Mouse (Mus musculus): ENCODE data around the gene B3glct. TPM values are rescaled to one million over a fixed set of nuclear protein-coding genes. Genes with fewer than 3 reads are reported as not detected.

B3glct gene
- polyA plus RNA-seq, 1 experiment from 2014 or later = 19.0 TPM

DNA sequence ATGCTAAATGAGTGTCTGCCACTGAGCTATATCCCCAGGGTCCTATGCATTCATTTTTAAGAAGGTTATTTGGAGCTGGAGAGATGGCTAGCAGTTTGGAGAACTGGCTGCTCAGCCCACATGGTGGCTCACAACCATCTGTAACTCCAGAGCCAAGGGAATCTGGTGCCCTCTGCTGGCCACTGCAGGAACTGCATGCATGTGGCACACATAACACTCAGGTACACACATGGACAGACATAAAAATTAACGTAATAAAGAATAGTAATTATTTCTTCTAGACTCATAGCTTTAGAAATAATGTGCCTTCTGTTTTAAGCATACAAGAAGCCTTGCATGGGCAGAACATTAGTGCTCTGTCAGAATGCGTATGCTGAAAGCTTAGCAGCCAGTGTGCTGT, 102.4 kb downstream of the B3glct start:
- ATAC-seq (ENCODE audit: low FRiP score, low TSS enrichment) (no peak), DNase-seq (no peak)
- H3K27me3 ChIP-seq (ENCODE audit: control insufficient read depth, insufficient read depth, low read length) = no peaks in the 10 kb centered on the region
- 90% methylated on average over 2 of the region's 2 CpGs for WGBS
- H3K4me2 ChIP-seq (ENCODE audit: low read length) = no peak overlapping the region
- H3K9ac ChIP-seq (replicated peaks; ENCODE audit: low read length) = no peak overlapping the region
- H3K4me3 ChIP-seq (replicated peaks; ENCODE audit: low read depth, low read length) = no peak overlapping the region
- no peak overlapping the region for H3K27ac ChIP-seq (replicated peaks; ENCODE audit: low read depth, low read length)
- H3K9me3 ChIP-seq (ENCODE audit: control insufficient read depth, low read length) = 0 out of 2 replicates have a peak, but pooled peaks cover 3% of the 10 kb centered on the region
- no peaks in the 10 kb centered on the region for H3K4me1 ChIP-seq (ENCODE audit: control insufficient read depth, insufficient read depth, low read length)
- H3K36me3 ChIP-seq (ENCODE audit: control insufficient read depth, insufficient read depth, low read length) = no peaks in the 10 kb centered on the region

DNA sequence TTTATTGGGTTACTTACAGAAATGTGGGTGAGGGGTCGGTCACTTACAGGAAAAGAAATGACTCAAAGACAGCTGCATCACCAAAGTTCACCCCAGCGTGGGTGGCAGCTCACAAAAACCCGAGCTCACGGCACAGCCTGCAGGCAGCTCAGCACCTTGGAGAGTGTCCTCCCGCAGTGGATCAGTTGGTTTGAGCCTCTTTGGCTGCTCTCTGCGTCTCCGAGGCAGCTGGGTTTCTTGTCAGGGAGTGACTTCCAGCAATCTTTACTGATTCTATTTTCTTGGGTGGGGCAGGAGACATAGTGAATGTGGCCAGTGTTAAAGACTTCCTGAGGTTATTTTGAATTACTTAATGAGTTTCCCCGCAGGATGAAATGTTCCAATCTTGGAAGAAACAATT, 112.1 kb downstream of the B3glct start:
- Histone ChIP-seq H3K36me3 (ENCODE audit: control insufficient read depth, insufficient read depth, low read length) (no peaks in the 10 kb centered on the region), H3K27me3 (ENCODE audit: control insufficient read depth, insufficient read depth, low read length) (no peaks in the 10 kb centered on the region), H3K27ac (replicated peaks; ENCODE audit: low read depth, low read length) (no peak overlapping the region), H3K4me3 (replicated peaks; ENCODE audit: low read depth, low read length) (no peak overlapping the region), H3K9ac (replicated peaks; ENCODE audit: low read length) (no peak overlapping the region), H3K4me2 (ENCODE audit: low read length) (no peak overlapping the region), H3K4me1 (ENCODE audit: control insufficient read depth, insufficient read depth, low read length) (no peaks in the 10 kb centered on the region), H3K9me3 (ENCODE audit: control insufficient read depth, low read length) (0 out of 2 replicates have a peak, but pooled peaks cover 8% of the 10 kb centered on the region)
- DNase-seq = peak; percentile 10
- ATAC-seq (ENCODE audit: low FRiP score, low TSS enrichment) = no peak
- WGBS = 25% methylated on average over 8 of the region's 8 CpGs

DNA sequence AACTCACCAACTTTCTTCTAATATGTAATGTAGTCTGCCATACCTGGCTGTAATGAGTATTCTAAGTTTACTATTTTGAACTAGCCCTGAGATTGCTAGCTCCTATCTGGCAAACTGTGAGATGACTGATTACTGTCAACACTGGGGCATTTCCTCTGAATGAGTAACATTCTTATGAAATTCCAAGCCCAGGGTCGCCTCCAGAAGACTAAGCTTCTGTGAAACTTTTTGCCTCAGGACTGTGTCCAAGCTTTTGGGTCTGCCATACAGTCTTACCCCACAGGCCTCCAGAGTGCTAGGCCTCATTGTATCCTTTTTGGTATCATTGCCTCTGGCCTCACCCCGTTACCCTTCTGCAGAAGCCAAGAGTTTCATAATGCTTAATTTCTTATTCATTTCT, 132.0 kb downstream of the B3glct start:
- H3K27me3 ChIP-seq (ENCODE audit: control insufficient read depth, insufficient read depth, low read length) = no peaks in the 10 kb centered on the region
- no peak overlapping the region for H3K9ac ChIP-seq (replicated peaks; ENCODE audit: low read length)
- no peak overlapping the region for H3K4me2 ChIP-seq (ENCODE audit: low read length)
- no peaks in the 10 kb centered on the region; the same call in 1 of the 2 replicates for H3K4me1 ChIP-seq (ENCODE audit: control insufficient read depth, insufficient read depth, low read length)
- H3K27ac ChIP-seq (replicated peaks; ENCODE audit: low read depth, low read length) = no peak overlapping the region
- ATAC-seq (ENCODE audit: low FRiP score, low TSS enrichment) (no peak), DNase-seq (no peak)
- H3K36me3 ChIP-seq (ENCODE audit: control insufficient read depth, insufficient read depth, low read length) = no peaks in the 10 kb centered on the region
- no peaks in the 10 kb centered on the region for H3K9me3 ChIP-seq (ENCODE audit: control insufficient read depth, low read length)
- H3K4me3 ChIP-seq (replicated peaks; ENCODE audit: low read depth, low read length) = no peak overlapping the region
- WGBS = 80% methylated on average over 2 of the region's 2 CpGs

DNA sequence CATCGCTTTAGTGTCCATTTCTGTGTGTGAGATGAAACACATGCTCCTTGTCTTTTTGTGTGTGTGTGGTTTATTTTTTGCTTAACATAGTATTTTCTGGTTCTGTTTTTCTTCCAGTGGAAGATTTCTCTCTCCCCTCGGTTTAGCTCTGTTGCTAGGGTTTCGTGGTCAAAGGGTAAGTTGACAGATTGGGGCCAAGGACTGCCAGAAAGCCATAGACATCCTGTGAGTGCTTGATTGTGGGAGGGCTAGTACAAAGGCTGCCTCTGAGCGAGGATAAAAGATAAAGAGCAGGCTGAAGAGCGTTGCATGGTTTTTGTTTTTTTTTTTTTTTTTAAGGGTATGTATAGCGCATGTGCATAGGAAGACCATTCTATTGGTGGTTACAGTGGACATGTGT, 133.8 kb downstream of the B3glct start:
- Histone ChIP-seq H3K9ac (replicated peaks; ENCODE audit: low read length) (no peak overlapping the region), H3K4me2 (ENCODE audit: low read length) (no peak overlapping the region), H3K4me3 (replicated peaks; ENCODE audit: low read depth, low read length) (no peak overlapping the region), H3K27me3 (ENCODE audit: control insufficient read depth, insufficient read depth, low read length) (no peaks in the 10 kb centered on the region), H3K4me1 (ENCODE audit: control insufficient read depth, insufficient read depth, low read length) (no peaks in the 10 kb centered on the region; the same call in 1 of the 2 replicates), H3K36me3 (ENCODE audit: control insufficient read depth, insufficient read depth, low read length) (no peaks in the 10 kb centered on the region), H3K27ac (replicated peaks; ENCODE audit: low read depth, low read length) (peak overlapping the region; percentile 21; the same call in 1 of the 2 replicates), H3K9me3 (ENCODE audit: control insufficient read depth, low read length) (no peaks in the 10 kb centered on the region)
- ATAC-seq (ENCODE audit: low FRiP score, low TSS enrichment) = no peak
- no peak for DNase-seq
- WGBS = 51% methylated on average over 6 of the region's 6 CpGs

Other genes starting within 250 kb of the B3glct start
- 0.81 and 1.00 TPM in 2 replicates for gene Tex26, start 238.6 kb upstream of the B3glct start, polyA plus RNA-seq (2014; fragmentation: Nextera tagmentation; extraction: Ambion mirVana)
- gene Wdr95, start 149.6 kb upstream of the B3glct start, polyA plus RNA-seq (2014; fragmentation: Nextera tagmentation; extraction: Ambion mirVana) = 0.30 TPM in 1 of 2 replicates, not detected in the other
- gene Hsph1, start 41.9 kb upstream of the B3glct start, polyA plus RNA-seq (2014; fragmentation: Nextera tagmentation; extraction: Ambion mirVana) = 59.8 and 104 TPM in 2 replicates

Data from midbrain, embryonic 14.5 days (tissue).